Mouse (Mus musculus) macrophage (primary cell): ENCODE measurements around the gene Id2. TPM values are rescaled to one million over a fixed set of nuclear protein-coding genes. Genes with fewer than 3 reads are reported as not detected.
A peak's percentile ranks its signal among the peaks of the same experiment; 100 is the strongest.

ENCODE experiments used
- H3K27ac ChIP-seq: fragments of 350-480 bp; formaldehyde crosslinking; 2 replicates; pipeline ENCODE4 v1.9.0; 2021
- H3K36me3 ChIP-seq: fragments of 350-480 bp; formaldehyde crosslinking; 2 replicates; pipeline ENCODE4 v1.9.0; 2021; ENCODE audit errors: inconsistent target
- H3K4me3 ChIP-seq: fragments of 350-480 bp; formaldehyde crosslinking; 2 replicates; pipeline ENCODE4 v1.9.0; 2021; ENCODE audit errors: inconsistent target
- H3K79me2 ChIP-seq: fragments of 350-480 bp; formaldehyde crosslinking; 2 replicates; pipeline ENCODE4 v1.9.0; 2021; ENCODE audit errors: inconsistent target
- WGBS: methylation state at CpG from one replicate; pipeline ENCODE4 v1.1.7; 2026; ENCODE audit warnings: inconsistent platforms; ENCODE audit not compliant: missing documents; 5-methylcytosine and 5-hydroxymethylcytosine counted together
- polyA plus RNA-seq: library from polyadenylated mRNA; stranded (reverse); fragments of 250-400 nt; gene quantifications from 3 replicates; pipeline ENCODE4 v1.2.4, GENCODE M21; 2018; ENCODE audit warnings: inconsistent platforms

The Id2 gene
- polyA plus RNA-seq, 1 experiment from 2014 or later: 232 TPM

DNA sequence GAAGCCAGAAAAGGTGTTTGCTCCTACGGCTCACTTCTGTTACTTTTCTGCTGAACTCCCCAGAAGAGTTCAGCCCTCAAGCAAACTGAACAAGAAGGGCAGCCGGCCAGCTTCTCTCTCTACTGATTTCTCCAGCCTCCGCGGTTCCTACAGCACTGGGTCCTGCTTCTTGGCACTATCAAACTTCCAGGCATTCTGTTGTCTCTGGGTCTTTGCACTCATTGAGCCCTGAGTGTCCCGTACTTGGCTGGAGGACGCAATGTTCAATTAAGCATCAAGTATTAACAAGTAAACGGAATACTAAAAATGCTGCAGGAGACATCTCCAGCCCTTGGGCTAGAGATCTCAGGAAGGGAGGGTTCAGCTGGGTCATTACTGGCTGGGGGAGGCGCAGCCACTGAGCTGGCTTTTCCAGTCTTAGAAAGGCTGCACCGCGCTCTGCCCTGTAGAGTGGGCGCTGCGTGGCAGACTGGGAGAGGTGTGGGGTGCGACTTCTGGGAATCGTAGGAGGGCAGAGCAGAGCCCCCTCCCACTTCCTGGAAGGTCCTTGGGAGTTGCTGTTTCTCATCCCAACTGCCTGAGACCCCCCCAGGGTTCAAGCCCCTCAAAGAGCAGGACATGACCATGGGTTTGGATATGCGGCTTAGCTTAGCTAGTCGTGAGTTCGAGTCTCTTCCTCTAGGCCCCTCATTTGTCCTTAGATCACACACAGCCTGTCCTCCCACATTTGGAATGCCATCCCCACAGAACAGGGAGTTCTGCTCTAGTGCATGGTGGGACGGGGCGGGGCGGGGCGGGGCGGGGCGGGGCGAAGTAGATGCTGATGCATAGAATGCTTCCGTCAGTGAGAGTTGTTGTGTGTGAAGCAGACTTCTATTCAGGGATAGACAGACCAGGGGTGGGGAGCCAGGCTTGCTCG is 13.4 kb downstream of the Id2 start:
- H3K4me3 ChIP-seq: no peak overlapping the region
- H3K27ac ChIP-seq: no peak overlapping the region
- no peaks in the 10 kb centered on the region for H3K79me2 ChIP-seq
- H3K36me3 ChIP-seq: no peaks in the 10 kb centered on the region
- 73% methylated on average over 17 of the region's 26 CpGs for WGBS

DNA sequence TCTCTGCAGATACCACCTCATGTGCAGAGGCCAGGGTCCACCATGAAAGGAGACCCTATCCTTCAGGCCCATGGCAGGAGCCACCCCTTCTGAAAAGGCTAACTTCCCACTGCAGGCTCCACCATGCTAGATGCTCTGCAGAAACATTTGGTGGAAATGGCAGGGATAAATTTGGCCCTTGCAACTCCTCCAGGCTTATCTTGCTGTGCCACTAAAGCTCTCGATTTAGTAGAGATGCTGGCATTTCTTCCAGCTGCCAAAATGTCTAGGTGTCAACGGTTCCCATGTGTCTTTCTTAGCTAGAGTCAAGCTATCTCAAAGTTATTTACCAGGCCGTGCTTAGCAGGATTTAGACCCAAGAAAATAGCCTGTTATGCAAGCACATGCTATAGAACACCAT is 22.6 kb downstream of the Id2 start:
- no peaks in the 10 kb centered on the region for H3K36me3 ChIP-seq
- H3K27ac ChIP-seq: no peak overlapping the region
- H3K4me3 ChIP-seq: no peak overlapping the region
- 82% methylated on average over 3 of the region's 3 CpGs for WGBS
- no peaks in the 10 kb centered on the region for H3K79me2 ChIP-seq

DNA sequence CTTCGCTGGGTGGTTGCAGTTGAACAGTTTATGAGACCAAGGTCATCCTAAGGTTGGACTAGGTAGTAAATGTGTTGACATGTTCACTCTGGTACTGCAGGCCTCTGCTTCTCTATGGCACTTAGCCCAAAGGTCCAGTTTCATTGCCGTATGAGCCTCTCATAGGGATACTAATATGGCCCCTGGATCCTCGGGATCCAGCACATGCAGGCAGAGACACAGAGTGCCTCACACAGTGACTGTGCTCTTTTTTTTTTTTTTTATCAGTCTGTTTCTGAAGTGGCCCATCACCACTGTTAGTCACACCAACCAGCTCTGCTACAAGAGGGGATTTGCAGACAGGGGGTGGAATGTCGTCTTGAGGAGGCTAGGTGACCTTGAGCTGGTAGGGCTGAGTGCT is 23.6 kb downstream of the Id2 start:
- H3K36me3 ChIP-seq: no peaks in the 10 kb centered on the region
- no peak overlapping the region for H3K27ac ChIP-seq
- H3K79me2 ChIP-seq: no peaks in the 10 kb centered on the region
- H3K4me3 ChIP-seq: no peak overlapping the region
- 90% methylated on average over 4 of the region's 4 CpGs for WGBS

DNA sequence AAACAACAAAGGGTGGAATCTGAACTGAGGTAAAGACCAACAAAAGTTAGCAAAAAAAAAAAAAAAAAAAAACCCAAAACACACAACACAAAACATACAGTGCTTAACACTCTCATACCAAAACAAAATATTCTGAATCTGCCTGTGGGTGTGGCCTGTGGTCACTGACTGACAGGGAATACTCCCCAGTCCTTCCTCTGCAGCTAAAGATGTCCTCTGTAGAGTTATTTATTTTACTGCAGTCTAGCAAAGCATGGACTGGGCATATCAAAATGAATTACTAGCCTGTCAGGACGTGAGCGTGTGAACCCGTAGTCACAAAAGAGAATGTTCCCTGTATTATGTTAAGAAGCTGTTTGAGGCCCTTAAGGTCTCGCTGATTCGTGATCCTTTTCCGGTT is 34.7 kb downstream of the Id2 start:
- Histone ChIP-seq H3K36me3 (peaks cover 23% of the 10 kb centered on the region), H3K79me2 (no peaks in the 10 kb centered on the region), H3K4me3 (no peak overlapping the region), H3K27ac (no peak overlapping the region)
- 85% methylated on average over 6 of the region's 6 CpGs for WGBS

DNA sequence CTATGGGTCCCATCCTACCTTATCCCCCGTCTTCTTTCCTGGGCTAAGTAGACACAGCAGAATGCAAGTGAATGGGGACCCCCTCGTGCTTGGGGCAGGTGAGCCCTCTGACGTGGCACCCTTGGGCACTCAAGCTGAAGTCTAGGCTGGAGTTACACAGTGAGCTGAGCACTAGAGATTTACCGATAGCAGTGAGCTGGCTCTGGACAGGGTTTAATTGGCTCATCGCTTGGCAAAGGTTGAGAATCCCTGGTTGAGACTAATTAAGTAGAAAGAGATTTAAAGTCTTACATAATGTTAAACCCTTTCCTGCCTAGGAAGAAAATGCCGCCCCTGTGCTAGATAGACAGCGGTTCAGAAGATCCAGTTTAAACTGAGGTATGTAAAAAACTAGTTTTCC is 36.0 kb downstream of the Id2 start:
- H3K4me3 ChIP-seq: no peak overlapping the region
- no peaks in the 10 kb centered on the region for H3K79me2 ChIP-seq
- H3K36me3 ChIP-seq: peaks cover 36% of the 10 kb centered on the region
- no peak overlapping the region for H3K27ac ChIP-seq
- WGBS: 94% methylated on average over 7 of the region's 7 CpGs

DNA sequence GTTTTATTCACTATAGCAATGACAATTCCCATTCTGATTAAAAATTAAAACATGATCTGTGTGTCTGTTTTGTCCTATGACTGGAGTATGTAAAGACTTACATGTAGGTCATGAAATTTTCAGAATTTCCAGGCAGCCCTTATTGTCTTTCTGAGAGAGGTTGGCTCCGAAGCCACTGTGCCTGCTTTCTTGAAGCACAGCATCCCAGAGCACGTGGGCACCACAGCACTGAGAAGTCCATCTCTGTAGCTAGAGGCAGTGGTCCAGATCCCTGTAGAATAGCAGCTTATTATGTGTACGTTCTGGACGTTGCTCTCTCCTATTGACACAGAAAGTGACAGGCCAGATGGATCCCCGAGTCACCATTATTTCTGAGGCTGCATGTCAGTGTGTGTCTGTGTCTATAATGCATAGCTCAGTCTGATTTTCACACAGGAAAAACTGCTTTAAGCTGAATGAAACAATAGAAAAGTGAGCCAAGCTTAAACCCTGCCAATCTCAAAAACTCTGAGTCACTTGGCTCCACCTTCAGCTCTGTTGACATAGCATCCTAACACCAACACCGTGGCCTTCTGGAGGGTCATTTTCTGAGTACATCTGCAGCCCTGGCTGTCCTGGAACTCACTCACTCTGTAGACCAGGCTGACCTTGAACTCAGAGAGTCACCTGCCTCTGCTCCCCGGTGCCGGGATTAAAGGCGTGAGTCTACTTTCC is 37.3 kb downstream of the Id2 start:
- no peaks in the 10 kb centered on the region for H3K79me2 ChIP-seq
- H3K27ac ChIP-seq: no peak overlapping the region
- H3K36me3 ChIP-seq: peaks cover 42% of the 10 kb centered on the region
- no peak overlapping the region for H3K4me3 ChIP-seq
- WGBS: 92% methylated on average over 9 of the region's 9 CpGs

DNA sequence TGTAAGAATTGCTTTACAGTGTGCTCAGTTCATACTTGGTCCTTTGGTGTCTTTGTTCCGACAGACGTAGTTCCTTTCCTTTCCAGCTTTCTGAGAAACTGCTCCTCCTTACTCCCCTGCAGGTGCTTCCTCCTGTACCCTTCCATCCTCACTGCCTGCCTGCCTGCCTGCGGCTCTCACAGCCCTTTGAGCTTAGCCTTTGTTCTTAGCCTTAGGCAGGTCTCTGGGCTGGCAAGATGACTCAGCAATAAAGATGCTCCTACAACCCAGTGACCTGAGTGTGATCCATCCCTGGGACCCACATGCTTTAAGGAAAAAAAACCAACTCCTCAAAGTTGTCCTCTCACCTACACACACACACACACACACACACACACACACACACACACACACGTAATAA is 42.0 kb downstream of the Id2 start:
- H3K27ac ChIP-seq: peak overlapping the region; percentile 48
- H3K36me3 ChIP-seq: peaks cover 77% of the 10 kb centered on the region
- no peak overlapping the region for H3K4me3 ChIP-seq
- H3K79me2 ChIP-seq: no peaks in the 10 kb centered on the region
- 30% methylated on average over 4 of the region's 4 CpGs for WGBS

DNA sequence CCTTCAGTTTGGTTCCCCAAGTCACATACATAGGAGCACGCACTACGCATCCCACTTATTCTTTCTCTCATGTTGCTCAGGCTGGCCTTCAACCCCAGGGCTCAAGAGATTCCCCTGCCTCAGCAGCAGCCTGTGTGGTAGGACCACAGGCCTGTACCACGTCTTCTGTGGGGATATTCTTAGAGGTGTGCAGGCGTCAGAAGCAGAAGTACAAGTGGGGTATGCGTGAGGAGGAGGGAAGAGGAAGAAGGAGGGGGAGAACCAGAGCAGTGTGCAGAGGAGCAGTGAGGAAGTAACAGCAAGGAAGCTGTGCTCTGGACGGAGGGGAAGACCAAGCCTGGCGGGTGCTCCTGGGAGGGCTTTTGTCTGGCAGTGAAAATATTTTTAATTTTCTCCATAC is 42.4 kb downstream of the Id2 start:
- Histone ChIP-seq H3K36me3 (peaks cover 78% of the 10 kb centered on the region), H3K27ac (peak overlapping the region; percentile 48), H3K4me3 (no peak overlapping the region), H3K79me2 (no peaks in the 10 kb centered on the region)
- WGBS: 26% methylated on average over 7 of the region's 7 CpGs

DNA sequence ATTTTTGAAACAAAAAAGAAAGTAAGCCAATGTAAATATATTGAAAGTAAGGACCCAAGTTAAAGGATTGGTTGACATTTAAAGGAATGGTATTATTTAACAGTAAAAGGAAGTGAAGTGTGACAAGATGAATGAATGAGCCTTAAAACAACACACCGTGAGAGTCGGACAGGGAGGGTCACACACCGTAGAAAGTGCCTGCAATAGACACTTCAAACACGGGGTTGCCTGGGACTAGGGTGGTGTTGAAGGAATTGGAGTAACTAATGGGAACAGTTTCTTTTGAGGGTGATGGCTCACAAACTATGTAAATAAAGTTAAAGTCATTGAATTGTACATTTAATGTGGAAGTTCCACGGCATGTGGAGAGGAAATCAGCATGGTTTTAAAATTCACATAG is 47.7 kb downstream of the Id2 start:
- 86% methylated on average over 5 of the region's 5 CpGs for WGBS
- Histone ChIP-seq H3K4me3 (no peak overlapping the region), H3K36me3 (peaks cover 70% of the 10 kb centered on the region), H3K27ac (no peak overlapping the region), H3K79me2 (no peaks in the 10 kb centered on the region)

DNA sequence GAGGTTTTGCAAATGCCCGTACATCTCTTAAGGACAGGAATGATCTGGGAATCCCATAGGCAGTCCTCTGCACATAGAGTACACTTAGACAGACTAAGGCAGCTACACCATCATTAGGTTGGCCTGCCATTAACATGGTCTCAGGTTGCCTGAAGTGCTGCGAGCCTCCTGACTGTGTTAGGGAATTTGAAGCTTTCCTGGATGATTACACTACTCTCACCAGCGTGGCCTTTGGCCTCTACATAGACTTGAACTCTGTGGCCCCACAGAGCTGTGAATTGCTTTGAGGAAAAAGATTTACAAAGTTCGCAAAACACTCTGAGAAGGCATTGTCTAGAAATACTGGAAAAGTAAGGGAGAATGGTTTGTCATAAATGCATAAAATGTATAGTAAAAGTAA is 52.4 kb downstream of the Id2 start:
- no peaks in the 10 kb centered on the region for H3K79me2 ChIP-seq
- no peak overlapping the region for H3K4me3 ChIP-seq
- peaks cover 76% of the 10 kb centered on the region for H3K36me3 ChIP-seq
- WGBS: 96% methylated on average over 4 of the region's 4 CpGs
- no peak overlapping the region for H3K27ac ChIP-seq

DNA sequence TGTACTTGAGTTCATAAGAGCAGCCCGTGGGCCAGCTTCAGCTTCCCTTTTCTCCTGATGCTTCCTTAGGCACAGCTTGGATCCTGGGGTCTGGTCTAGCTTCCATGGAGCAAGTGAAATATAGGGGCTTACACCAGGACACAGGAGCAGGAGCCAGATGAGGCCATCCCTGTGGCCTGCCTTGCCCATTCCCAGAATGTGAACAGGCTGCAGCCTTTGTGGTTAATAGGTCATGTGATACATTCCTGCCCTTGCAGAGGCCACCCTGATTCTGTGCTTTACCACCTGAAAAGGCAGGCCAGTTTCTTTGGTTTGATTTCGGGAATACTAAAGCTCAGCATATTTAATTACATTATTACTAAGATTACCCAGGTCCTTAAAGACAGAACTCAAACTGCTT is 52.9 kb downstream of the Id2 start:
- Histone ChIP-seq H3K36me3 (peaks cover 76% of the 10 kb centered on the region), H3K79me2 (no peaks in the 10 kb centered on the region), H3K4me3 (no peak overlapping the region), H3K27ac (no peak overlapping the region)
- WGBS: 100% methylated on average over 1 of the region's 2 CpGs

Other genes with a start within 250 kb of the Id2 start
- gene Kidins220, start 122.2 kb downstream of the Id2 start, polyA plus RNA-seq: 39.9 to 99.7 TPM (median 48.2 TPM) in 3 replicates